ENCODE assay signal across 19 mouse cellular contexts in the genomic region with DNA sequence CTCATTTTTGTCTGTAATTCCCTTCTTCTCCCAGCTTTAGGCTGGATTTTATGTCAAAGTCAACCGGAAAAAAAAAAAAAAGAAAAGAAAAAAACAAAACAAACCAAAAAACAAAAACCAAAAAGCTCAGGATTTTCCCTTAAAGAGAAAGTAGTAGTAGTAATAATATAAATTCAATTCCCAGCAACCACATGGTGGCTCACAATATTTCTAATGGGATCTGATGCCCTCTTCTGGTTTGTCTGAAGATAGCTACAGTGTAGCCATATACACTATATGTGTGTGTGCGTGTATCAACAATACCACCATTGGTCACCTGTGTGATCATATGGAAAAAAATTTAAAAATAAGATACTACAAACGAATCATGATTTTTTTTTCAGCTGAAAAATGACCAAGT. TPM values are rescaled to one million over a fixed set of nuclear protein-coding genes. Genes with fewer than 3 reads are reported as not detected.
DNase-seq lines count a peak whose midpoint lies in the region; ATAC-seq and TF ChIP-seq lines count a peak whose summit lies in the region.
"Had no signal": no experiment of that assay in that cellular context is flagged by ENCODE, and none has a peak within 500 bp of the region (broad histone marks: within the 10 kb centered on the region; RNA-seq: fewer than 3 reads in every experiment).

No protein-coding gene starts in this region.

- H3K9ac ChIP-seq in forebrain, postnatal 0 days: no peak overlapping the region
- H3K9ac ChIP-seq in forebrain, embryonic 12.5 days: no peak overlapping the region
- H3K9ac ChIP-seq in kidney, postnatal 0 days (ENCODE audit: low read depth, low read length): no peak overlapping the region
- no peak overlapping the region for H3K9ac ChIP-seq in midbrain, embryonic 14.5 days (replicated peaks; ENCODE audit: low read length)
- H3K9ac ChIP-seq: hindbrain, embryonic 13.5 days; lung, embryonic 15.5 days had no signal

- H3K36me3 ChIP-seq in forebrain, postnatal 0 days (ENCODE audit: insufficient read depth): no peaks in the 10 kb centered on the region
- no peaks in the 10 kb centered on the region for H3K36me3 ChIP-seq in forebrain, embryonic 12.5 days (replicated peaks)
- no peaks in the 10 kb centered on the region for H3K36me3 ChIP-seq in kidney, postnatal 0 days (ENCODE audit: insufficient read depth, low read length)
- no peaks in the 10 kb centered on the region for H3K36me3 ChIP-seq in midbrain, embryonic 14.5 days (ENCODE audit: control insufficient read depth, insufficient read depth, low read length)
- no peaks in the 10 kb centered on the region for H3K36me3 ChIP-seq in midbrain, embryonic 10.5 days
- no peaks in the 10 kb centered on the region for H3K36me3 ChIP-seq in splenic B cell, adult 2 months (ENCODE audit: control insufficient read depth, insufficient read depth, low read length, poor library complexity, severe bottlenecking)
- H3K36me3 ChIP-seq: forebrain, embryonic 10.5 days; hindbrain, embryonic 13.5 days; limb, embryonic 10.5 days; lung, embryonic 15.5 days had no signal

- TF ChIP-seq CTCF in forebrain, postnatal 0 days (IDR thresholded peaks at IDR 0.05; ENCODE audit: low read depth): peak; percentile 47
- TF ChIP-seq CTCF in kidney, postnatal 0 days (IDR thresholded peaks at IDR 0.05; ENCODE audit: low read depth): peak; percentile 69

- H3K4me3 ChIP-seq in forebrain, postnatal 0 days (ENCODE audit: low read depth, low read length): no peak overlapping the region
- no peak overlapping the region for H3K4me3 ChIP-seq in forebrain, embryonic 12.5 days (replicated peaks)
- no peak overlapping the region for H3K4me3 ChIP-seq in kidney, postnatal 0 days (replicated peaks; ENCODE audit: low read depth, low read length)
- no peak overlapping the region for H3K4me3 ChIP-seq in midbrain, embryonic 14.5 days (replicated peaks; ENCODE audit: low read depth, low read length)
- H3K4me3 ChIP-seq in midbrain, embryonic 10.5 days: no peak overlapping the region
- H3K4me3 ChIP-seq: forebrain, embryonic 10.5 days; hindbrain, embryonic 13.5 days; limb, embryonic 10.5 days; lung, embryonic 15.5 days had no signal

- DNase-seq in forebrain, postnatal 0 days: no peak
- DNase-seq in kidney, postnatal 0 days (ENCODE audit: low spot score): peak; percentile 58
- no peak for DNase-seq in kidney, postnatal 4 days
- peak; percentile 10 for DNase-seq in midbrain, embryonic 14.5 days
- DNase-seq in midbrain, embryonic 10.5 days (ENCODE audit: low spot score): no peak
- DNase-seq in splenic B cell, adult 2 months (ENCODE audit: low read depth, low spot score): peak; percentile 41
- DNase-seq: adrenal gland, postnatal 14 days; cerebellum, adult 11-12 months; cerebellum, postnatal 14 days; gastrocnemius, postnatal 36 days; heart, postnatal 10 days; right cerebral cortex, postnatal 25 days had no signal

- no peaks in the 10 kb centered on the region; the same call in 1 of the 2 replicates for H3K27me3 ChIP-seq in forebrain, postnatal 0 days (ENCODE audit: insufficient read depth, low read length)
- H3K27me3 ChIP-seq in forebrain, embryonic 12.5 days: no peaks in the 10 kb centered on the region
- H3K27me3 ChIP-seq in kidney, postnatal 0 days (ENCODE audit: insufficient read depth, low read length): no peaks in the 10 kb centered on the region
- no peaks in the 10 kb centered on the region for H3K27me3 ChIP-seq in midbrain, embryonic 14.5 days (ENCODE audit: control insufficient read depth, insufficient read depth, low read length)
- no peaks in the 10 kb centered on the region for H3K27me3 ChIP-seq in midbrain, embryonic 10.5 days (ENCODE audit: low read depth, poor library complexity, severe bottlenecking)
- no peaks in the 10 kb centered on the region for H3K27me3 ChIP-seq in splenic B cell, adult 2 months (ENCODE audit: control insufficient read depth, insufficient read depth, low read length, poor library complexity, severe bottlenecking)
- H3K27me3 ChIP-seq: lung, embryonic 15.5 days had no signal

- H3K9me3 ChIP-seq in forebrain, postnatal 0 days (ENCODE audit: low read length): no peaks in the 10 kb centered on the region
- H3K9me3 ChIP-seq in forebrain, embryonic 12.5 days: no peaks in the 10 kb centered on the region
- H3K9me3 ChIP-seq in kidney, postnatal 0 days (replicated peaks; ENCODE audit: low read length): no peaks in the 10 kb centered on the region
- H3K9me3 ChIP-seq in midbrain, embryonic 14.5 days (ENCODE audit: control insufficient read depth, low read length): no peaks in the 10 kb centered on the region
- H3K9me3 ChIP-seq in midbrain, embryonic 10.5 days (replicated peaks): no peaks in the 10 kb centered on the region
- H3K9me3 ChIP-seq: forebrain, embryonic 10.5 days; hindbrain, embryonic 13.5 days; limb, embryonic 10.5 days; lung, embryonic 15.5 days had no signal

- no peak overlapping the region for H3K27ac ChIP-seq in forebrain, postnatal 0 days (ENCODE audit: low read depth, low read length)
- H3K27ac ChIP-seq in forebrain, embryonic 12.5 days: no peak overlapping the region
- no peak overlapping the region for H3K27ac ChIP-seq in kidney, postnatal 0 days
- H3K27ac ChIP-seq in midbrain, embryonic 14.5 days (replicated peaks; ENCODE audit: low read depth, low read length): no peak overlapping the region
- H3K27ac ChIP-seq in midbrain, embryonic 10.5 days (replicated peaks): no peak overlapping the region
- H3K27ac ChIP-seq: forebrain, embryonic 10.5 days; hindbrain, embryonic 13.5 days; limb, embryonic 10.5 days; lung, embryonic 15.5 days had no signal

- H3K4me1 ChIP-seq in forebrain, postnatal 0 days (ENCODE audit: insufficient read depth): no peaks in the 10 kb centered on the region
- H3K4me1 ChIP-seq in forebrain, embryonic 12.5 days: no peaks in the 10 kb centered on the region
- H3K4me1 ChIP-seq in kidney, postnatal 0 days (replicated peaks; ENCODE audit: insufficient read depth, low read length): no peaks in the 10 kb centered on the region
- H3K4me1 ChIP-seq in midbrain, embryonic 14.5 days (ENCODE audit: control insufficient read depth, insufficient read depth, low read length): no peaks in the 10 kb centered on the region
- H3K4me1 ChIP-seq in midbrain, embryonic 10.5 days: no peaks in the 10 kb centered on the region
- H3K4me1 ChIP-seq: hindbrain, embryonic 13.5 days; limb, embryonic 10.5 days had no signal

- no peak for ATAC-seq in forebrain, postnatal 0 days
- no peak for ATAC-seq in forebrain, embryonic 12.5 days (ENCODE audit: low FRiP score)
- ATAC-seq in kidney, postnatal 0 days (replicated peaks; ENCODE audit: low FRiP score, low read depth): no peak
- ATAC-seq in midbrain, embryonic 14.5 days (ENCODE audit: low FRiP score, low TSS enrichment): no peak
- ATAC-seq in cerebellum, adult (ENCODE audit: insufficient number of reproducible peaks, low FRiP score, low TSS enrichment): no peak
- ATAC-seq: midbrain, embryonic 16.5 days had no signal

- H3K4me2 ChIP-seq in forebrain, postnatal 0 days (ENCODE audit: low read depth): no peak overlapping the region
- H3K4me2 ChIP-seq in forebrain, embryonic 12.5 days: no peak overlapping the region
- H3K4me2 ChIP-seq in kidney, postnatal 0 days (ENCODE audit: low read length): no peak overlapping the region
- H3K4me2 ChIP-seq in midbrain, embryonic 14.5 days (ENCODE audit: low read length): no peak overlapping the region
- H3K4me2 ChIP-seq: hindbrain, embryonic 13.5 days; lung, embryonic 15.5 days had no signal

- WGBS in forebrain, postnatal 0 days: 87% methylated on average over 3 of the region's 3 CpGs
- 79% methylated on average over 3 of the region's 3 CpGs for WGBS in forebrain, embryonic 12.5 days
- 91% methylated on average over 3 of the region's 3 CpGs for WGBS in kidney, postnatal 0 days
- WGBS in midbrain, embryonic 14.5 days: 90% methylated on average over 3 of the region's 3 CpGs
- WGBS in midbrain, embryonic 10.5 days: 78% methylated on average over 3 of the region's 3 CpGs

RNA-seq across cellular contexts. Expression of gene Ehd4, which starts 15.0 kb away (rescaled TPM):
- total RNA-seq in forebrain, postnatal 0 days (2014; rRNA removed): 3.7 and 7.1 TPM in 2 replicates
- polyA plus RNA-seq in forebrain, postnatal 0 days (2015; fragmentation: Nextera tagmentation; extraction: Ambion mirVana): 11.2 and 16.1 TPM in 2 replicates
- 9.9 and 14.4 TPM in 2 replicates for polyA plus RNA-seq in forebrain, embryonic 12.5 days (2016; fragmentation: Nextera tagmentation; extraction: Ambion mirVana)
- 67.6 and 79.3 TPM in 2 replicates for polyA plus RNA-seq in kidney, postnatal 0 days (2015; fragmentation: Nextera tagmentation; extraction: Ambion mirVana)
- polyA plus RNA-seq in midbrain, embryonic 14.5 days (2014; fragmentation: Nextera tagmentation; extraction: Ambion mirVana): 3.5 and 11.9 TPM in 2 replicates
- polyA plus RNA-seq in midbrain, embryonic 10.5 days (2016; fragmentation: Nextera tagmentation; extraction: Ambion mirVana): 26.6 and 35.9 TPM in 2 replicates

Comparison
In these comparisons a context has a peak if more than half of its experiments do, and no peak if none do; other contexts are left out.
1. DNase-seq: peak in kidney, postnatal 0 days (single experiment), midbrain, embryonic 14.5 days (single experiment) and splenic B cell, adult 2 months (single experiment); none in forebrain, postnatal 0 days (single experiment), kidney, postnatal 4 days (0 of 2) and midbrain, embryonic 10.5 days (single experiment).